ENCODE assay signal across 9 mouse cellular contexts in the genomic region with DNA sequence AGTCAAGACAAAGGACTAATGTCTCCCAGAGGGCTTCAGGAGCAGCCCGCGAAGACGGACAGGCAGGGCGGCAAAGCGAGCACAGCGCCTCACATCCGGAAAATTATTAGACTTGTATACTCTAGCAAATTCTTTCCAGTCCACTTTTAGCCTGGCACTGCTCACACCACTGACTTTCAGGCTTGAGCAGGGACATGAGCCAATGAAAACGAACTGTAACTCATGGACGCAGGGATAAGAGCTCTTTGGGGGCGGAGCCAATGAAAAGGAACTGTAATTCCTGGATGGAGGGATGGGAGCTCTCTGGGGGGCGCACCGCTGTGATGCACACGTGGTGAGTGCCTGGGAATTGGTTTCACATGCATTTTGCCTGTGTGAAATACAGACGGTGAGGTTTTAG. TPM values are rescaled to one million over a fixed set of nuclear protein-coding genes. Genes with fewer than 3 reads are reported as not detected.
A peak's percentile ranks its signal among the peaks of the same experiment; 100 is the strongest.
DNase-seq lines count a peak whose midpoint lies in the region; ATAC-seq and TF ChIP-seq lines count a peak whose summit lies in the region.
"Had no signal": no experiment of that assay in that cellular context is flagged by ENCODE, and none has a peak within 500 bp of the region (broad histone marks: within the 10 kb centered on the region; RNA-seq: fewer than 3 reads in every experiment).

No protein-coding gene starts in this region.

- H3K9me3 ChIP-seq in forebrain, embryonic 11.5 days (ENCODE audit: control insufficient read depth, low read length): no peaks in the 10 kb centered on the region
- H3K9me3 ChIP-seq in forebrain, postnatal 0 days (ENCODE audit: low read length): no peaks in the 10 kb centered on the region
- H3K9me3 ChIP-seq in heart, postnatal 0 days (replicated peaks; ENCODE audit: control insufficient read depth, low read length): peaks cover 5% of the 10 kb centered on the region; the same call in 1 of the 2 replicates
- no peaks in the 10 kb centered on the region for H3K9me3 ChIP-seq in limb, embryonic 15.5 days

- TF ChIP-seq CTCF in forebrain, postnatal 0 days (IDR thresholded peaks at IDR 0.05; ENCODE audit: low read depth): no peak
- TF ChIP-seq CTCF in heart, postnatal 0 days (IDR thresholded peaks at IDR 0.05; ENCODE audit: low read depth): no peak
- TF ChIP-seq CTCF in layer of hippocampus, adult 2 months (conservative IDR thresholded peaks at IDR 0.05): no peak

- no peaks in the 10 kb centered on the region for H3K27me3 ChIP-seq in forebrain, embryonic 11.5 days (ENCODE audit: control insufficient read depth, insufficient read depth, low read length)
- no peaks in the 10 kb centered on the region for H3K27me3 ChIP-seq in forebrain, postnatal 0 days (ENCODE audit: insufficient read depth, low read length)
- H3K27me3 ChIP-seq in heart, postnatal 0 days (ENCODE audit: control insufficient read depth, insufficient read depth, low read length): no peaks in the 10 kb centered on the region
- H3K27me3 ChIP-seq in limb, embryonic 15.5 days: no peaks in the 10 kb centered on the region

- no peak overlapping the region for H3K9ac ChIP-seq in forebrain, embryonic 11.5 days (ENCODE audit: low read length)
- H3K9ac ChIP-seq in forebrain, postnatal 0 days: no peak overlapping the region
- H3K9ac ChIP-seq in heart, postnatal 0 days (replicated peaks; ENCODE audit: low read depth, low read length): no peak overlapping the region
- H3K9ac ChIP-seq in limb, embryonic 15.5 days: no peak overlapping the region

- no peaks in the 10 kb centered on the region for H3K36me3 ChIP-seq in forebrain, embryonic 11.5 days (ENCODE audit: control insufficient read depth, insufficient read depth, low read length)
- H3K36me3 ChIP-seq in forebrain, postnatal 0 days (ENCODE audit: insufficient read depth): no peaks in the 10 kb centered on the region
- no peaks in the 10 kb centered on the region for H3K36me3 ChIP-seq in heart, postnatal 0 days (replicated peaks; ENCODE audit: control insufficient read depth, insufficient read depth, low read length)
- no peaks in the 10 kb centered on the region for H3K36me3 ChIP-seq in limb, embryonic 15.5 days

- H3K27ac ChIP-seq in forebrain, embryonic 11.5 days (ENCODE audit: low read depth, low read length): no peak overlapping the region
- H3K27ac ChIP-seq in forebrain, postnatal 0 days (ENCODE audit: low read depth, low read length): no peak overlapping the region
- peak overlapping the region; percentile 40; the same call in 1 of the 2 replicates for H3K27ac ChIP-seq in heart, postnatal 0 days (ENCODE audit: low read depth)
- H3K27ac ChIP-seq in limb, embryonic 15.5 days: peak overlapping the region; percentile 71
- no peak overlapping the region for H3K27ac ChIP-seq in layer of hippocampus, adult 2 months

- no peak for TF ChIP-seq EP300 in heart, postnatal 0 days (IDR thresholded peaks at IDR 0.05; ENCODE audit: low read depth)

- H3K4me2 ChIP-seq in forebrain, embryonic 11.5 days (ENCODE audit: low read depth, low read length, severe bottlenecking): peak overlapping the region; percentile 28; the same call in 1 of the 2 replicates
- H3K4me2 ChIP-seq in forebrain, postnatal 0 days (ENCODE audit: low read depth): no peak overlapping the region
- H3K4me2 ChIP-seq in heart, postnatal 0 days (ENCODE audit: low read depth, low read length): 0 out of 2 replicates have a peak overlapping the region, but pooled peaks have one; percentile 21
- peak overlapping the region; percentile 34 for H3K4me2 ChIP-seq in limb, embryonic 15.5 days

- H3K4me3 ChIP-seq in forebrain, embryonic 11.5 days (ENCODE audit: low read depth, low read length): no peak overlapping the region
- no peak overlapping the region for H3K4me3 ChIP-seq in forebrain, postnatal 0 days (ENCODE audit: low read depth, low read length)
- H3K4me3 ChIP-seq in heart, postnatal 0 days (ENCODE audit: low read depth, low read length): no peak overlapping the region
- peak overlapping the region; percentile 8; the same call in 1 of the 2 replicates for H3K4me3 ChIP-seq in limb, embryonic 15.5 days
- no peak overlapping the region for H3K4me3 ChIP-seq in layer of hippocampus, adult 2 months

- H3K4me1 ChIP-seq in forebrain, embryonic 11.5 days (replicated peaks; ENCODE audit: control insufficient read depth, insufficient read depth, low read length): no peaks in the 10 kb centered on the region
- H3K4me1 ChIP-seq in forebrain, postnatal 0 days (ENCODE audit: insufficient read depth): no peaks in the 10 kb centered on the region
- H3K4me1 ChIP-seq in heart, postnatal 0 days (ENCODE audit: control insufficient read depth, insufficient read depth): 0 out of 2 replicates have a peak, but pooled peaks cover 9% of the 10 kb centered on the region
- H3K4me1 ChIP-seq in limb, embryonic 15.5 days: peaks cover 6% of the 10 kb centered on the region

- intact Hi-C loops in gastrocnemius, postnatal 36 days (cut with DNase I): no loop called here

- 53% methylated on average over 14 of the region's 14 CpGs for WGBS in forebrain, embryonic 11.5 days
- 57% methylated on average over 14 of the region's 14 CpGs for WGBS in forebrain, postnatal 0 days
- 43% methylated on average over 14 of the region's 14 CpGs for WGBS in heart, postnatal 0 days
- 43% methylated on average over 14 of the region's 14 CpGs for WGBS in limb, embryonic 15.5 days

- peak; percentile 44; the same call in 1 of the 2 replicates for ATAC-seq in forebrain, embryonic 11.5 days (replicated peaks; ENCODE audit: low FRiP score)
- ATAC-seq in forebrain, postnatal 0 days: no peak
- ATAC-seq in heart, postnatal 0 days (ENCODE audit: insufficient read depth, low read depth): peak; percentile 47
- peak; percentile 66 for ATAC-seq in limb, embryonic 15.5 days (ENCODE audit: insufficient number of reproducible peaks, low FRiP score, low TSS enrichment, low read depth)

- no peak for DNase-seq in forebrain, embryonic 11.5 days (ENCODE audit: low spot score)
- DNase-seq in forebrain, postnatal 0 days: no peak
- DNase-seq in adipocyte (ENCODE audit: low spot score): peak; percentile 53
- DNase-seq in heart, postnatal 0 days (ENCODE audit: low spot score): peak; percentile 80
- no peak for DNase-seq in ovary, postnatal 36 days (ENCODE audit: low spot score)
- DNase-seq in gastrocnemius, postnatal 36 days: no peak
- no peak for DNase-seq in layer of hippocampus, adult 2 months (ENCODE audit: low spot score in 2 of 2)
- DNase-seq: B cell, adult 2 months had no signal

RNA-seq across cellular contexts. Expression of a gene that starts 26.3 kb away (rescaled TPM):
- 4.0 and 5.5 TPM in 2 replicates for polyA plus RNA-seq in forebrain, embryonic 11.5 days (2014; fragmentation: Nextera tagmentation; extraction: Ambion mirVana)
- 8.8 and 10.0 TPM in 2 replicates for total RNA-seq in forebrain, postnatal 0 days (2014; rRNA removed)
- polyA plus RNA-seq in forebrain, postnatal 0 days (2015; fragmentation: Nextera tagmentation; extraction: Ambion mirVana): 8.2 and 8.9 TPM in 2 replicates
- 14.8 and 40.4 TPM in 2 replicates for total RNA-seq in heart, postnatal 0 days (2014; rRNA removed; ENCODE audit: low replicate concordance)
- polyA plus RNA-seq in heart, postnatal 0 days (2015; fragmentation: Nextera tagmentation; extraction: Ambion mirVana): 19.8 and 21.5 TPM in 2 replicates
- polyA plus RNA-seq in limb, embryonic 15.5 days (2015; fragmentation: Nextera tagmentation; extraction: Ambion mirVana): 11.3 and 17.4 TPM in 2 replicates
- 10 to 100 TPM in 1 of 2 experiments, 1 to 10 TPM in 1; 6.4 to 10.8 TPM for total RNA-seq in gastrocnemius, postnatal 36 days (2021)
- 1 to 10 TPM; 1.7 to 2.3 TPM for total RNA-seq in layer of hippocampus, adult 2 months (2021)

RNA-seq across cellular contexts. Expression of a gene that starts 37.4 kb away (rescaled TPM):
- 420 and 433 TPM in 2 replicates for polyA plus RNA-seq in forebrain, embryonic 11.5 days (2014; fragmentation: Nextera tagmentation; extraction: Ambion mirVana)
- total RNA-seq in forebrain, postnatal 0 days (2014; rRNA removed): 158 and 164 TPM in 2 replicates
- 426 and 454 TPM in 2 replicates for polyA plus RNA-seq in forebrain, postnatal 0 days (2015; fragmentation: Nextera tagmentation; extraction: Ambion mirVana)
- 851 and 887 TPM in 2 replicates for total RNA-seq in heart, postnatal 0 days (2014; rRNA removed; ENCODE audit: low replicate concordance)
- 2,292 and 2,354 TPM in 2 replicates for polyA plus RNA-seq in heart, postnatal 0 days (2015; fragmentation: Nextera tagmentation; extraction: Ambion mirVana)
- 183 and 200 TPM in 2 replicates for polyA plus RNA-seq in limb, embryonic 15.5 days (2015; fragmentation: Nextera tagmentation; extraction: Ambion mirVana)
- total RNA-seq in gastrocnemius, postnatal 36 days (2021): 100 to 1,000 TPM; 236 to 395 TPM
- 100 to 1,000 TPM; 540 to 581 TPM for total RNA-seq in layer of hippocampus, adult 2 months (2021)

Comparison
In these comparisons a context has a peak if more than half of its experiments do, and no peak if none do; other contexts are left out.
1. DNase-seq: peak in adipocyte (single experiment) and heart, postnatal 0 days (single experiment); none in forebrain, embryonic 11.5 days (single experiment), forebrain, postnatal 0 days (single experiment), ovary, postnatal 36 days (single experiment), gastrocnemius, postnatal 36 days (0 of 2) and layer of hippocampus, adult 2 months (0 of 2).
2. H3K27ac ChIP-seq: peak in heart, postnatal 0 days (single experiment) and limb, embryonic 15.5 days (single experiment); none in forebrain, embryonic 11.5 days (single experiment), forebrain, postnatal 0 days (single experiment) and layer of hippocampus, adult 2 months (single experiment).